Mouse (Mus musculus): ENCODE measurements around the gene Map4k1. TPM values are rescaled to one million over a fixed set of nuclear protein-coding genes. Genes with fewer than 3 reads are reported as not detected.

Gene Map4k1
- 7.9 and 8.4 TPM in 2 replicates for polyA plus RNA-seq (2015; fragmentation: Nextera tagmentation; extraction: Ambion mirVana)

DNA sequence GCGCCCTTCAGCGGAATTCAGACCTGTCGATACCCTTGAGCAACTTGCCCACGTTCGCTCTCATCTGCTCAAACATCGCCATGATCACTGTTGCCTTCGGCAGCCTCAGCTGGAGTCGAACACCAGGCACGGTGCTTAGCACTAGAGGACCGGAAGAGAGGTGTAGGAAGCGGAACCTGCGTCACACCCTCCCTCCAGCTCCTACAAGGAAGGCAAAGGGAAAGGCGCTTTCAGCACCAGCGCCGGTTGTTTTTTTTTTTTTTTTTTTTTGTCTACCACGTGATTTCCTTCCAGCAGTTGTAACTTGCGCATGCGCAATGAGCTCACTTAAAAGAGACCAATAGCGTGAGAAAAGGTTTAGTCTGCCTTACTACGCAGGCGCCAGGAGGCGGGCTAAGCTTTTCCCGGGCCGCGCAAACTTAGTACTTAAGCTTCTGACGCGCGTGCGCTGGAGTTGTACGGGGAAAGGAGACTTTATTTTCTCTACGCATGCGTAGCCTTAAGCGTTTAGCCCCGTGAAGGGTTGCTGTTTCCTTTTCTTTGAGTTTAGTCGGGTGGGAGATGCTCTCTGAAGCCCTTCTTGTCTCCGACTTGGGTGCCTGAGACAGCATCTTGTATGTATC is at the start of gene Map4k1, which contains the start of gene Eif3k:
Gene Map4k1, plus strand, starts transcription at position 400 of the 623 bp plus-strand sequence.
Gene Eif3k, minus strand, starts transcription at position 214 of the 623 bp plus-strand sequence.
- Histone ChIP-seq H3K4me1 (ENCODE audit: control insufficient read depth, insufficient read depth, low read length) (peaks cover 10% of the 10 kb centered on the region), H3K27me3 (ENCODE audit: control insufficient read depth, insufficient read depth, low read length) (no peaks in the 10 kb centered on the region), H3K4me2 (ENCODE audit: low read depth, low read length) (peak within 1 kb of the TSS; percentile 69), H3K9ac (ENCODE audit: low read length) (peak within 1 kb of the TSS; percentile 85), H3K4me3 (replicated peaks; ENCODE audit: low read length) (peak within 1 kb of the TSS; percentile 81), H3K36me3 (ENCODE audit: control insufficient read depth, insufficient read depth, low read length) (peaks cover 19% of the 10 kb centered on the region; the same call in 1 of the 2 replicates), H3K27ac (ENCODE audit: low read length) (peak within 1 kb of the TSS; percentile 92), H3K9me3 (replicated peaks; ENCODE audit: control insufficient read depth, low read length) (no peaks in the 10 kb centered on the region)
- under 1% methylated on average over 36 of the region's 36 CpGs for WGBS
- ATAC-seq (ENCODE audit: insufficient read depth, low FRiP score), result peak; percentile 95

DNA sequence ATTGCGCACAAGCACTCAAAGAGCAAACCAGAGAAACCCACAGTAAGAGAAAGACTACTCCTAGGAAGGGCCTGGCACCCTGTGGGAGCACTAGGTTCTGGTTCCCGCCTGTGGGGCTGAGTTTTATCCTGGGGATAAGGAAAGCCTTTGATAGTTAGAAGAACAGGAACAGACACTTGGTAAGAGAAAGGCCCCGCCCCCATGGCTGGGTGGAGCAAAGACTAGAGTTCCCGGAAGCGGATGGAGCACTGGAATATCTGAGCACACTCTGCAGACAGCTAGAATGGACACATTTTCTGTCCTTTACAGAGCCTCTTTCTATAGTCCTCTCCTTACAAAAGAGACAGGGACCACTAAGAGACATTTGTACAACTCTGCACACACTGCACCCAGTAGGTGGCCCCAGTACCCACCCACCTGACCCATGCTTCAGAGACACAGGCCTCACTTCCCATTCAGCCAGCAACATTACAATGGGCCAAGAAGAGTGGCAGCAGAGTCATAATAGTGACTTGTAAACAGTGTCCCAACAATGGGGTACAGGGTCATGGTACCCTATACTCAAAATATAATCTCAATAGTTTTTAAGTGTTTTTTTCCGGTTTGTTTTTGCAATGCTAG is 49.3 kb upstream of the Map4k1 start:
- H3K9me3 ChIP-seq (replicated peaks; ENCODE audit: control insufficient read depth, low read length), result no peaks in the 10 kb centered on the region
- ATAC-seq (ENCODE audit: insufficient read depth, low FRiP score), result peak; percentile 35; the same call in 1 of the 2 replicates
- no peaks in the 10 kb centered on the region for H3K27me3 ChIP-seq (ENCODE audit: control insufficient read depth, insufficient read depth, low read length)
- WGBS, result 57% methylated on average over 6 of the region's 6 CpGs
- no peak overlapping the region for H3K4me2 ChIP-seq (ENCODE audit: low read depth, low read length)
- H3K4me1 ChIP-seq (ENCODE audit: control insufficient read depth, insufficient read depth, low read length), result peaks cover 58% of the 10 kb centered on the region
- H3K9ac ChIP-seq (ENCODE audit: low read length), result no peak overlapping the region
- peak overlapping the region; percentile 91 for H3K27ac ChIP-seq (ENCODE audit: low read length)
- no peak overlapping the region for H3K4me3 ChIP-seq (replicated peaks; ENCODE audit: low read length)
- H3K36me3 ChIP-seq (ENCODE audit: control insufficient read depth, insufficient read depth, low read length), result no peaks in the 10 kb centered on the region

DNA sequence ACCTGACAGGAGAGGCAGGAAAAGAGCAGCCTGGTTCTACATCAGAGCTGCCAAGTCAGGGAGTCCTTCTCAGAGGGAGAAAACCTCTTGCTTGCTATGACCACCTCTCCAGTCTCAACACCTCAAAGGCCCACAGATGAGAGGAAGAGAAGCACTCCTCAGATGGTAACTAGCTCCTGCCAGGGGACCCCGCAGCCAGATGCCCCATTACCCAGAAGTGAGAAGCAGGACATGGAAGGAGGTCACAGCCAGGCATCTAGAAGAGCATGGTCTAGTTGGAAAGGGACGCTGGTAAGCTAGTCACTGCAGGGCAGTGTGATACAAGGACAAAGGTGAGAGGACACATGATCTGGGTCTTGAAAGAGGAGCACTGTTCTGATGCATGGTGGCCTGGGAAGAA is 48.0 kb upstream of the Map4k1 start:
- Histone ChIP-seq H3K4me3 (replicated peaks; ENCODE audit: low read length) (no peak overlapping the region), H3K36me3 (ENCODE audit: control insufficient read depth, insufficient read depth, low read length) (no peaks in the 10 kb centered on the region), H3K4me2 (ENCODE audit: low read depth, low read length) (no peak overlapping the region), H3K9me3 (replicated peaks; ENCODE audit: control insufficient read depth, low read length) (no peaks in the 10 kb centered on the region), H3K9ac (ENCODE audit: low read length) (no peak overlapping the region), H3K4me1 (ENCODE audit: control insufficient read depth, insufficient read depth, low read length) (peaks cover 61% of the 10 kb centered on the region), H3K27ac (ENCODE audit: low read length) (no peak overlapping the region), H3K27me3 (ENCODE audit: control insufficient read depth, insufficient read depth, low read length) (no peaks in the 10 kb centered on the region)
- ATAC-seq (ENCODE audit: insufficient read depth, low FRiP score), result no peak
- 94% methylated on average over 2 of the region's 2 CpGs for WGBS

DNA sequence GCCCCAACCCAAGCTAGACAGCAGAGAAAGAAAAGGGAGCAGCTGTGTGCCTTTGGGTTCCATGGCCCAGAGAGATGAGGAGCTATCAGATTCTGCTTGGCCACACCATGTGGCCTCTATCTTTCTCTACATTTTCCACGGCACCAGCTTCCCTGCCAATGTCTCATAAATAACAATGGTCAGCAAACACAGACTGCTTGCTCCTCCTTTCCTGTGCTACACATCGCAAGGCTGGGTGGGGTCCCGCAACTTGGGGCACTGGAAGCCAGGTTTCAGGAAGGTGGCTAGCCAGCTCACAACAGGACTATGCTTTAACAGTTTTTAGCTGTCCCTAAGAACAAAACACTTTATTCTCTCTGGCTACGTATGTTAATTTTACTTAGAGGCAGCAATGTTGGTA is 45.1 kb upstream of the Map4k1 start:
- no peak overlapping the region for H3K9ac ChIP-seq (ENCODE audit: low read length)
- H3K4me2 ChIP-seq (ENCODE audit: low read depth, low read length), result no peak overlapping the region
- H3K9me3 ChIP-seq (replicated peaks; ENCODE audit: control insufficient read depth, low read length), result no peaks in the 10 kb centered on the region

DNA sequence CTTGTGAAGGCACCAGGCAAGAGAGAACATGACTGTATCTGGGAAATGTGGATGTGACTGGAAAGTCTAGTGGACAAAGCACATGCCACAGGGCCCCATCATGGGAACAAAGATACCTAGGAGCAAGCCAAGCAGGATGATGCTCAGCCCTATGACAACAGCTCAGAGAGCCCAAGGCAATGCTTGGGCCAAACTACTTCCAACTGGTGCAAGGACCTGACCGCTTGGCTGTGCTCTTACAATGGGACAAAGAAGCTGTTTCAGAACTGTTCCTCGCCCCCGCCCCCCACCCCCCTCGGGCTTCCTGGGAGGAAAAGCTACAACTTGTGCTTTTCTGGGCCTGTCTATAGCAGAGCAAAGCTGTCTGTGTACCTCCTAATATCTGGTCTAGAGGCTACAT is 43.2 kb upstream of the Map4k1 start:
- Histone ChIP-seq H3K4me3 (replicated peaks; ENCODE audit: low read length) (no peak overlapping the region), H3K9ac (ENCODE audit: low read length) (no peak overlapping the region), H3K4me1 (ENCODE audit: control insufficient read depth, insufficient read depth, low read length) (peaks cover 60% of the 10 kb centered on the region), H3K9me3 (replicated peaks; ENCODE audit: control insufficient read depth, low read length) (no peaks in the 10 kb centered on the region), H3K4me2 (ENCODE audit: low read depth, low read length) (no peak overlapping the region), H3K36me3 (ENCODE audit: control insufficient read depth, insufficient read depth, low read length) (no peaks in the 10 kb centered on the region), H3K27me3 (ENCODE audit: control insufficient read depth, insufficient read depth, low read length) (no peaks in the 10 kb centered on the region), H3K27ac (ENCODE audit: low read length) (peak overlapping the region; percentile 1; the same call in 1 of the 2 replicates)
- ATAC-seq (ENCODE audit: insufficient read depth, low FRiP score), result no peak
- WGBS, result 83% methylated on average over 4 of the region's 4 CpGs

More for the DNA sequence above, 45.1 kb upstream of the Map4k1 start:
- 49% methylated on average over 4 of the region's 4 CpGs for WGBS
- H3K36me3 ChIP-seq (ENCODE audit: control insufficient read depth, insufficient read depth, low read length), result no peaks in the 10 kb centered on the region
- H3K4me3 ChIP-seq (replicated peaks; ENCODE audit: low read length), result no peak overlapping the region
- ATAC-seq (ENCODE audit: insufficient read depth, low FRiP score), result no peak
- peak overlapping the region; percentile 54; the same call in 1 of the 2 replicates for H3K27ac ChIP-seq (ENCODE audit: low read length)
- no peaks in the 10 kb centered on the region for H3K27me3 ChIP-seq (ENCODE audit: control insufficient read depth, insufficient read depth, low read length)
- H3K4me1 ChIP-seq (ENCODE audit: control insufficient read depth, insufficient read depth, low read length), result peaks cover 59% of the 10 kb centered on the region

DNA sequence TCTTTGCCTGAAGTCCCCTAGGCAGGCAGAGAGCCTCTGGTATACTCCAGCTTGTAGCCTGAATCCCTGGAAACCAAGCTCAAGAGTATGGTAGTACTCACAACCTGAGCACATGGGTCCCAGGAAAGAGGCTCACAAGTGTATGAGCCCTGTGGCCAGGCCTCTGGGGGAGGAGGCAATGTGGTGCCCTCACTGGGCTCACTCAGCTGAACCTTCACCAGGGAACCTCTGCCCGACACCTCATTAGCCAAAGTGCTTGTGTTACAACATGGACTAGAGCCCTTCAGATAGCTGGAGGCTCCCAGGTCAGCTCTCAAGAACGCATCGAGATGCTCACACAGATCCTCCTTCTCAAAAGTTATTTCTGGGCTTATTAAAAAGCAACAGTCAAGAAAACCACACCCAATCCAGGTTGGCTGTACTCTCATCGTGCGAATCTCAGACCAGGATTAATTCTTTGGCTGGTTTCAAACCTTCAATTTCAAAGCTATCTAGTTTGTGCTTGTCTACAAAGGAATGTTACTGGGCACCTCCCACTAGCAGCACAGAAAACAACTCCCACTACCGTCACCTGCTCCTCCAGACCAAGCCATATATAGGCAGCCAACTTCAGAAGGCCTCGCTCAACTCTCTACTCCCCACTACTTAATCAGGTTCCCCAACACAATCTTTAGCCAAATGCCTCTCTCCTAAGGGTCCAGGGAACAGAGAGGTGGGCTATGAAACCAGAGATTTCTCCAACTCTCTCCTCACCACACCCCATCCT is 42.2 kb upstream of the Map4k1 start:
- Histone ChIP-seq H3K36me3 (ENCODE audit: control insufficient read depth, insufficient read depth, low read length) (no peaks in the 10 kb centered on the region), H3K27ac (ENCODE audit: low read length) (peak overlapping the region; percentile 84), H3K9me3 (replicated peaks; ENCODE audit: control insufficient read depth, low read length) (no peaks in the 10 kb centered on the region), H3K9ac (ENCODE audit: low read length) (no peak overlapping the region), H3K27me3 (ENCODE audit: control insufficient read depth, insufficient read depth, low read length) (no peaks in the 10 kb centered on the region), H3K4me1 (ENCODE audit: control insufficient read depth, insufficient read depth, low read length) (peaks cover 61% of the 10 kb centered on the region), H3K4me3 (replicated peaks; ENCODE audit: low read length) (no peak overlapping the region), H3K4me2 (ENCODE audit: low read depth, low read length) (no peak overlapping the region)
- 64% methylated on average over 7 of the region's 7 CpGs for WGBS
- 0 out of 2 replicates have a peak, but pooled peaks have one; percentile 31 for ATAC-seq (ENCODE audit: insufficient read depth, low FRiP score)

DNA sequence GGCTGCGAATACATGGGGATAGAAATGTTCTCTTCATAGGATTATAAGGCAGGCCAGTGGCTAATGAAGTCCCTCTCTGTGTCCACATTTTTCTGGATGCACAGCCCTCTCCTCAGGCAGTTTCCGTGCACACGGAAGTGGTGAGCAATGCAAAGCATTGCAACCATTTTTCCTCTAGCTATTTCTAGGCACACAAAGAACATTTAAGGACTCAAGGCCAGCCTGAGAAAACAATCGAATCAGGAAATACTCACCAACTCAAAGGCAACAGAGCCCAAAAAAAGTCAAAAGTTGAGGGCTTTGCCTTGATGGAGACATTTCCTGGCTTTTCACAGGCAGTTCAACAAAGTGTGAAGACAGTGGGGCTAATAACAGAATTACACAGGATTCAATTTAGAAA is 40.7 kb upstream of the Map4k1 start:
- Histone ChIP-seq H3K9ac (ENCODE audit: low read length) (no peak overlapping the region), H3K4me1 (ENCODE audit: control insufficient read depth, insufficient read depth, low read length) (peaks cover 72% of the 10 kb centered on the region), H3K4me2 (ENCODE audit: low read depth, low read length) (no peak overlapping the region), H3K27me3 (ENCODE audit: control insufficient read depth, insufficient read depth, low read length) (no peaks in the 10 kb centered on the region), H3K4me3 (replicated peaks; ENCODE audit: low read length) (no peak overlapping the region), H3K36me3 (ENCODE audit: control insufficient read depth, insufficient read depth, low read length) (no peaks in the 10 kb centered on the region), H3K27ac (ENCODE audit: low read length) (peak overlapping the region; percentile 84), H3K9me3 (replicated peaks; ENCODE audit: control insufficient read depth, low read length) (no peaks in the 10 kb centered on the region)
- ATAC-seq (ENCODE audit: insufficient read depth, low FRiP score), result no peak
- WGBS, result 63% methylated on average over 4 of the region's 4 CpGs

DNA sequence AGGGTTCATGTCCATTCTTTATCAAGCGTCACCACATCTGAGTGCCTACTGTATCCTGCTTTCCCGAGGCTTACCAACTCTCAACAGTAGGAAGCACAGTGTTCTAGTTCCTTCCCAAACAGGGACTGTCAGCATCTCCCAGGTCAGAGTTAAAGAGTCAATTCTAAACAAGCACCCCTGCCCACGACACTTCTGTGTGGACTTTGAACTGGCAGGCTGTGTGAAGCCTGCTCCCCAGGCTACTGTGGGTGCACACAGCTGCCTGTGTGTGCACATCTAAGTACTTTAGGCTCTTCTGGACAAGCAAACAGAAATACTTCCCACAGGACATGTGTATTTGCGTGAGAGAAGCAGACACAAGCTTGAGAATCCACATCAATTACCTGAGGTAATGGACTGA is 40.3 kb upstream of the Map4k1 start:
- Histone ChIP-seq H3K4me2 (ENCODE audit: low read depth, low read length) (no peak overlapping the region), H3K9me3 (replicated peaks; ENCODE audit: control insufficient read depth, low read length) (no peaks in the 10 kb centered on the region), H3K9ac (ENCODE audit: low read length) (peak overlapping the region; percentile 33; the same call in 1 of the 2 replicates), H3K4me1 (ENCODE audit: control insufficient read depth, insufficient read depth, low read length) (peaks cover 73% of the 10 kb centered on the region), H3K36me3 (ENCODE audit: control insufficient read depth, insufficient read depth, low read length) (no peaks in the 10 kb centered on the region), H3K27me3 (ENCODE audit: control insufficient read depth, insufficient read depth, low read length) (no peaks in the 10 kb centered on the region), H3K4me3 (replicated peaks; ENCODE audit: low read length) (no peak overlapping the region), H3K27ac (ENCODE audit: low read length) (peak overlapping the region; percentile 84)
- WGBS, result 50% methylated on average over 4 of the region's 4 CpGs
- ATAC-seq (ENCODE audit: insufficient read depth, low FRiP score), result no peak

Data from stomach, embryonic 16.5 days (tissue).